Mouse (Mus musculus) c-Kit-positive CD71-positive TER-119-positive erythroid progenitor cells, embryonic 14.5 days (primary cell): ENCODE measurements around the gene C1s1.
"Not testable (repeated sequence)": the region's sequence is repeated elsewhere in the genome, so short reads cannot be mapped to it uniquely, and the experiment has no call there.

Experiments
- DNase-seq: peaks from one replicate; pipeline ENCODE4 v3.0.0-alpha.2; 2013; ENCODE audit warnings: low spot score

C1s1 gene

GRCm38 (mm10) chr6:124512355-124512836 is 29.8 kb downstream of the C1s1 start, which contains the start of gene C1ra:
Gene C1ra (plus strand): TSS chr6:124512405.
- peak; percentile 22 for DNase-seq

GRCm38 (mm10) chr6:124511936-124512335 is 30.2 kb downstream of the C1s1 start:
- no peak for DNase-seq

GRCm38 (mm10) chr6:124509192-124509591 is 33.0 kb downstream of the C1s1 start:
- not testable (repeated sequence) for DNase-seq

GRCm38 (mm10) chr6:124508292-124508691 is 33.9 kb downstream of the C1s1 start:
- no peak for DNase-seq

GRCm38 (mm10) chr6:124506991-124507390 is 35.2 kb downstream of the C1s1 start:
- DNase-seq: no peak

GRCm38 (mm10) chr6:124505028-124505427 is 37.1 kb downstream of the C1s1 start:
- DNase-seq: no peak

- DNase-seq: no peak
These were observed 40.1 kb downstream of the C1s1 start for GRCm38 (mm10) chr6:124502021-124502420.

GRCm38 (mm10) chr6:124501473-124501872 is 40.7 kb downstream of the C1s1 start:
- DNase-seq: no peak

- no peak for DNase-seq
These were observed 42.1 kb downstream of the C1s1 start for GRCm38 (mm10) chr6:124499914-124500566.

- no peak for DNase-seq
These were observed 46.1 kb downstream of the C1s1 start for GRCm38 (mm10) chr6:124496054-124496453.

GRCm38 (mm10) chr6:124493886-124494285 is 48.3 kb downstream of the C1s1 start:
- DNase-seq: no peak

- peak; percentile 85 for DNase-seq
These were observed 49.2 kb downstream of the C1s1 start, which contains the start of gene C1rl for GRCm38 (mm10) chr6:124492842-124493561. Gene C1rl (plus strand): TSS chr6:124493113.

- no peak for DNase-seq
These were observed 50.7 kb downstream of the C1s1 start for GRCm38 (mm10) chr6:124491427-124491826.

- no peak for DNase-seq
These were observed 53.2 kb downstream of the C1s1 start for GRCm38 (mm10) chr6:124488952-124489351.

GRCm38 (mm10) chr6:124487509-124487908 is 54.6 kb downstream of the C1s1 start:
- DNase-seq: no peak

- DNase-seq: no peak
These were observed 56.6 kb downstream of the C1s1 start for GRCm38 (mm10) chr6:124485414-124486144.

- no peak for DNase-seq
These were observed 57.3 kb downstream of the C1s1 start for GRCm38 (mm10) chr6:124484851-124485250.

GRCm38 (mm10) chr6:124483831-124484230 is 58.3 kb downstream of the C1s1 start:
- not testable (repeated sequence) for DNase-seq

- DNase-seq: no peak
These were observed 60.6 kb downstream of the C1s1 start for GRCm38 (mm10) chr6:124481571-124481970.
